Mouse (Mus musculus): ENCODE measurements around the gene Gm10358. TPM values are rescaled to one million over a fixed set of nuclear protein-coding genes. Genes with fewer than 3 reads are reported as not detected.
"Not testable (repeated sequence)": the region's sequence is repeated elsewhere in the genome, so short reads cannot be mapped to it uniquely, and the experiment has no call there.

Gm10358 gene
- polyA plus RNA-seq (2012; rRNA removed): 0.91 and 0.98 TPM in 2 replicates

- Histone ChIP-seq H3K4me1 (ENCODE audit: control insufficient read depth, insufficient read depth, low read length) (no peaks in the 10 kb centered on the region), H3K4me3 (ENCODE audit: insufficient read depth, low read length) (no peak within 1 kb of the TSS), H3K27ac (ENCODE audit: insufficient read depth, low read length) (no peak within 1 kb of the TSS)
- no peak for TF ChIP-seq POLR2A (IDR thresholded peaks at IDR 0.05; ENCODE audit: extremely low read depth, insufficient read depth, low read length)
These were observed at the start of gene Gm10358 for GRCm38 (mm10) chr8:75406489-75406888. TSS of gene Gm10358 (minus strand) at chr8:75406589.

GRCm38 (mm10) chr8:75448394-75448793 is 42.0 kb upstream of the Gm10358 start, which contains the start of gene Iqcm:
TSS of gene Iqcm (plus strand) at chr8:75448694.
- H3K27ac ChIP-seq (ENCODE audit: insufficient read depth, low read length): no peak within 1 kb of the TSS
- no peak within 1 kb of the TSS for H3K4me3 ChIP-seq (ENCODE audit: insufficient read depth, low read length)
- TF ChIP-seq CTCF (IDR thresholded peaks at IDR 0.05; ENCODE audit: extremely low read depth, insufficient read depth, low read length) (no peak), POLR2A (IDR thresholded peaks at IDR 0.05; ENCODE audit: extremely low read depth, insufficient read depth, low read length) (no peak)
- H3K4me1 ChIP-seq (ENCODE audit: control insufficient read depth, insufficient read depth, low read length): no peaks in the 10 kb centered on the region

- not testable (repeated sequence) for H3K4me3 ChIP-seq (ENCODE audit: insufficient read depth, low read length); H3K27ac ChIP-seq (ENCODE audit: insufficient read depth, low read length); H3K4me1 ChIP-seq (ENCODE audit: control insufficient read depth, insufficient read depth, low read length)
These were observed 9.3 kb upstream of the Gm10358 start for GRCm38 (mm10) chr8:75415696-75416095.

- no peak for TF ChIP-seq CTCF (IDR thresholded peaks at IDR 0.05; ENCODE audit: extremely low read depth, insufficient read depth, low read length)
- TF ChIP-seq POLR2A (IDR thresholded peaks at IDR 0.05; ENCODE audit: extremely low read depth, insufficient read depth, low read length): no peak
- H3K4me1 ChIP-seq (ENCODE audit: control insufficient read depth, insufficient read depth, low read length): no peaks in the 10 kb centered on the region
- H3K27ac ChIP-seq (ENCODE audit: insufficient read depth, low read length): no peak overlapping the region
- H3K4me3 ChIP-seq (ENCODE audit: insufficient read depth, low read length): no peak overlapping the region
These were observed 21.6 kb downstream of the Gm10358 start for GRCm38 (mm10) chr8:75384770-75385290.

- no peak overlapping the region for H3K27ac ChIP-seq (ENCODE audit: insufficient read depth, low read length)
- TF ChIP-seq POLR2A (IDR thresholded peaks at IDR 0.05; ENCODE audit: extremely low read depth, insufficient read depth, low read length) (no peak), CTCF (IDR thresholded peaks at IDR 0.05; ENCODE audit: extremely low read depth, insufficient read depth, low read length) (no peak)
- no peak overlapping the region for H3K4me3 ChIP-seq (ENCODE audit: insufficient read depth, low read length)
- H3K4me1 ChIP-seq (ENCODE audit: control insufficient read depth, insufficient read depth, low read length): no peaks in the 10 kb centered on the region
These were observed 30.8 kb downstream of the Gm10358 start for GRCm38 (mm10) chr8:75375530-75376123.

GRCm38 (mm10) chr8:75372006-75372405 is 34.4 kb downstream of the Gm10358 start:
- Histone ChIP-seq H3K4me3 (ENCODE audit: insufficient read depth, low read length) (no peak overlapping the region), H3K27ac (ENCODE audit: insufficient read depth, low read length) (no peak overlapping the region), H3K4me1 (ENCODE audit: control insufficient read depth, insufficient read depth, low read length) (no peaks in the 10 kb centered on the region)
- TF ChIP-seq POLR2A (IDR thresholded peaks at IDR 0.05; ENCODE audit: extremely low read depth, insufficient read depth, low read length) (no peak), CTCF (IDR thresholded peaks at IDR 0.05; ENCODE audit: extremely low read depth, insufficient read depth, low read length) (no peak)

Other genes starting within 250 kb of the Gm10358 start
- gene Rasd2, start 192.6 kb downstream of the Gm10358 start, polyA plus RNA-seq (2012; rRNA removed): 44.3 and 78.6 TPM in 2 replicates
- gene Iqcm, start 42.1 kb upstream of the Gm10358 start, polyA plus RNA-seq (2012; rRNA removed): 0.09 and 0.13 TPM in 2 replicates